Comparison of ENCODE assay signal across 17 mouse cellular contexts in the genomic region with DNA sequence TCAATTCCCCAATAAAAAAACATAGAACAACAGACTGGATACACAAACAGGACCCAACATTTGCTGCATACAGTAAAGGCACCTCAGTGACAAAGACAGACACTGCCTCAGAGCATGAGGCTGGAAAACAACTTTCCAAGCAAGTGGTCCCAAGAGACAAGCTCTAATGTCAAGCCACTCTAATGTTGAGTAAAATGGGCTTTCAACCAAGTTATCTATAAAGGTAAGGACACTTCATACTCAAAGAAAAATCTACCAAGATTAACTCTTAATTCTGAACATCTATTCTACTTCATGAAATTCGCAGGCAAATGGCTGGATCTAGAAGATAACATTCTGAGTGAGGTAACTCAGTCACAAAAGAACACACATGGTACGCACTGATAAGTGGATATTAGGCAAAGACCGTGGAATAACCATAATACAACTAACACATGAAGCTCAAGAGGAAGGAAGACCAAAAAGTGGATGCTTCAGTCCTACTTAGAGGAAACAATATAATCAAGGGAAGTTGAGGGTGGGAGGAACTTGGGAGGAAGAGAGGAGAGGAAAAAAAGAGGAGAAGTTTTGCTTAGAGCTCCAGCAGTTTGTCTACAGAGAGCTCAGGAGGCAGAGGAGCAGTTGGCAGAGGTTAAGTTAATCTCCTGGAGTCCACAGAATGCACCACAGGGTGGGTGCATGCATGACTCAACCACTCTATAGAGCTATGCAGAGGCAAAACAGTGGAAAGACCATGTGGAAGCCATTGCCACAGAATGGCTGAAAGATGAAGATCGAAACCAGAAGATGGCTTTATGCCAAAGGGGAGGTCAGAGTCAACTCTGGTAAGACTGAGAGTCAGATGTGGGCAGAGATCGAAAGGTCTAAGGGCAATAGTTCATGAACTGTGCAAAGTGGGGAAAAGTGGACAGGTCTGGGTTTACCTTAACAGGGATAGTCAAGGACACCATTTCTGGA.
DNase-seq lines count a peak whose midpoint lies in the region; ATAC-seq and TF ChIP-seq lines count a peak whose summit lies in the region.
"Had no signal": no experiment of that assay in that cellular context is flagged by ENCODE, and none has a peak within 500 bp of the region (broad histone marks: within the 10 kb centered on the region; RNA-seq: fewer than 3 reads in every experiment).

No protein-coding gene starts in this region.

- TF ChIP-seq EP300 in liver, embryonic 14.5 days (IDR thresholded peaks at IDR 0.05; ENCODE audit: low read depth), result peak; percentile 97

- WGBS in kidney, adult 2 months, result 84% methylated on average over 5 of the region's 5 CpGs
- WGBS in kidney, embryonic 15.5 days, result 92% methylated on average over 5 of the region's 5 CpGs
- 39% methylated on average over 5 of the region's 5 CpGs for WGBS in liver, embryonic 14.5 days (ENCODE audit: insufficient replicate concordance)

- H3K9me3 ChIP-seq in kidney, embryonic 15.5 days (replicated peaks), result no peaks in the 10 kb centered on the region
- H3K9me3 ChIP-seq in G1E (replicated peaks), result no peaks in the 10 kb centered on the region
- H3K9me3 ChIP-seq in liver, embryonic 14.5 days (ENCODE audit: control insufficient read depth, low read length), result no peaks in the 10 kb centered on the region
- H3K9me3 ChIP-seq: embryonic facial prominence, embryonic 13.5 days; neural tube, embryonic 12.5 days had no signal

- no peak; the same call in 1 of the 2 replicates for ATAC-seq in kidney, embryonic 15.5 days (replicated peaks; ENCODE audit: low FRiP score)
- ATAC-seq in G1E (ENCODE audit: extremely low read depth, insufficient number of reproducible peaks, low FRiP score, poor library complexity, severe bottlenecking), result peak; percentile 75
- ATAC-seq in liver, embryonic 14.5 days (ENCODE audit: insufficient read depth), result peak; percentile 96
- ATAC-seq: CD4-positive, CD25-positive, alpha-beta regulatory T cell, adult 4 months had no signal

- no peak for TF ChIP-seq POLR2A in kidney, adult 2 months (IDR thresholded peaks at IDR 0.05; ENCODE audit: low read depth, low read length)

- H3K27ac ChIP-seq in kidney, adult 2 months (ENCODE audit: insufficient read depth, low read depth, low read length), result no peak overlapping the region; the same call in 1 of the 2 replicates
- no peak overlapping the region for H3K27ac ChIP-seq in kidney, embryonic 15.5 days
- peak overlapping the region; percentile 99 for H3K27ac ChIP-seq in liver, embryonic 14.5 days
- H3K27ac ChIP-seq: embryonic facial prominence, embryonic 13.5 days; kidney, postnatal 0 days; left cerebral cortex, adult 2 months; neural tube, embryonic 12.5 days had no signal

- H3K36me3 ChIP-seq in kidney, adult 2 months (ENCODE audit: control insufficient read depth, insufficient read depth, low read length), result peaks cover 5% of the 10 kb centered on the region
- H3K36me3 ChIP-seq in kidney, embryonic 15.5 days, result peaks cover 21% of the 10 kb centered on the region
- peaks cover 34% of the 10 kb centered on the region for H3K36me3 ChIP-seq in G1E (replicated peaks)
- H3K36me3 ChIP-seq in liver, embryonic 14.5 days (replicated peaks; ENCODE audit: control insufficient read depth, insufficient read depth, low read depth), result peaks cover 3% of the 10 kb centered on the region; the same call in 1 of the 2 replicates
- H3K36me3 ChIP-seq: neural tube, embryonic 12.5 days had no signal

- DNase-seq in kidney, adult 2 months, result peak; percentile 65
- DNase-seq in G1E (ENCODE audit: low spot score), result no peak
- DNase-seq in c-Kit-positive CD71-positive TER-119-positive erythroid progenitor cells, embryonic 14.5 days (ENCODE audit: low spot score), result peak; percentile 86
- DNase-seq in liver, embryonic 14.5 days (ENCODE audit: low read depth in 3 of 3, low spot score in 3 of 3), result peak; percentile 82 to 89 (median 87)
- DNase-seq in retina, embryonic 14.5 days (ENCODE audit: low spot score), result no peak
- DNase-seq in MN1 (ENCODE audit: low spot score), result no peak
- DNase-seq in thymus, postnatal 10 days (ENCODE audit: low spot score in 2 of 2), result no peak
- DNase-seq: cerebellum, postnatal 10 days; heart, adult 18-20 months; lung, adult 18-20 months had no signal

- no peaks in the 10 kb centered on the region for H3K27me3 ChIP-seq in kidney, adult 2 months (replicated peaks; ENCODE audit: control insufficient read depth, insufficient read depth, low read length)
- H3K27me3 ChIP-seq in kidney, embryonic 15.5 days, result no peaks in the 10 kb centered on the region
- H3K27me3 ChIP-seq in G1E (ENCODE audit: insufficient read depth, low read length), result no peaks in the 10 kb centered on the region
- H3K27me3 ChIP-seq in liver, embryonic 14.5 days (ENCODE audit: control insufficient read depth, insufficient read depth, low read length), result no peaks in the 10 kb centered on the region
- H3K27me3 ChIP-seq: embryonic facial prominence, embryonic 13.5 days; neural tube, embryonic 12.5 days had no signal

- H3K4me1 ChIP-seq in kidney, adult 2 months (ENCODE audit: control insufficient read depth, insufficient read depth, low read length), result peaks cover 4% of the 10 kb centered on the region; the same call in 1 of the 2 replicates
- no peaks in the 10 kb centered on the region for H3K4me1 ChIP-seq in kidney, embryonic 15.5 days
- peaks cover 55% of the 10 kb centered on the region for H3K4me1 ChIP-seq in G1E (ENCODE audit: insufficient read depth, low read depth, low read length)
- H3K4me1 ChIP-seq in liver, embryonic 14.5 days (replicated peaks; ENCODE audit: control insufficient read depth in 2 of 2, insufficient read depth in 2 of 2, low read length in 1 of 2), result peaks cover 40 to 41% of the 10 kb centered on the region in 2 experiments
- H3K4me1 ChIP-seq: neural tube, embryonic 12.5 days had no signal

- H3K4me3 ChIP-seq in kidney, adult 2 months (ENCODE audit: insufficient read depth, low read depth, low read length), result no peak overlapping the region
- H3K4me3 ChIP-seq in kidney, embryonic 15.5 days (replicated peaks), result no peak overlapping the region
- no peak overlapping the region; the same call in 1 of the 2 replicates for H3K4me3 ChIP-seq in G1E (ENCODE audit: low read depth, low read length)
- H3K4me3 ChIP-seq in liver, embryonic 14.5 days (ENCODE audit: insufficient read depth in 1 of 2, low read depth in 2 of 2, low read length in 2 of 2), result peak overlapping the region in 1 of 2 experiments; percentile 14; a peak in 1 of 4 replicates
- H3K4me3 ChIP-seq: embryonic facial prominence, embryonic 13.5 days; left cerebral cortex, adult 2 months; neural tube, embryonic 12.5 days had no signal

- no peak overlapping the region for H3K9ac ChIP-seq in kidney, embryonic 15.5 days
- H3K9ac ChIP-seq in liver, embryonic 14.5 days (replicated peaks), result peak overlapping the region; percentile 63
- H3K9ac ChIP-seq: embryonic facial prominence, embryonic 13.5 days; neural tube, embryonic 12.5 days had no signal

- no peak overlapping the region for H3K4me2 ChIP-seq in kidney, embryonic 15.5 days
- H3K4me2 ChIP-seq in liver, embryonic 14.5 days (ENCODE audit: low read depth), result peak overlapping the region; percentile 66
- H3K4me2 ChIP-seq: embryonic facial prominence, embryonic 13.5 days; midbrain, embryonic 11.5 days; neural tube, embryonic 12.5 days had no signal

- no peak for TF ChIP-seq CTCF in kidney, adult 2 months (conservative IDR thresholded peaks at IDR 0.05; ENCODE audit: insufficient read depth, insufficient read length, low read depth, low read length)
- TF ChIP-seq CTCF in G1E (IDR thresholded peaks at IDR 0.05; ENCODE audit: low read depth, low read length), result no peak
- TF ChIP-seq CTCF in liver, embryonic 14.5 days (IDR thresholded peaks at IDR 0.05; ENCODE audit: low read depth), result no peak

Comparison
In these comparisons a context has a peak if more than half of its experiments do, and no peak if none do; other contexts are left out.
1. DNase-seq: peak in kidney, adult 2 months (single experiment), c-Kit-positive CD71-positive TER-119-positive erythroid progenitor cells, embryonic 14.5 days (single experiment) and liver, embryonic 14.5 days (3 of 3); none in G1E (single experiment), retina, embryonic 14.5 days (single experiment), MN1 (single experiment) and thymus, postnatal 10 days (0 of 2).